Mouse (Mus musculus): Measurements from ENCODE around the gene Ccdc85c.

GRCm38 (mm10) chr12:108308363-108308856, 33.2 kb upstream of the Ccdc85c start:
- TF ChIP-seq CTCF (IDR thresholded peaks at IDR 0.05; ENCODE audit: extremely low read depth, insufficient read depth, low read length), result no peak
- TF ChIP-seq POLR2A (IDR thresholded peaks at IDR 0.05; ENCODE audit: extremely low read depth, insufficient read depth, low read length), result no peak
